Mouse (Mus musculus) right cerebral cortex, postnatal 4 days (tissue): ENCODE results near the gene Gm17027.
"Not testable (repeated sequence)": the region's sequence is repeated elsewhere in the genome, so short reads cannot be mapped to it uniquely, and the experiment has no call there.

ENCODE experiments used
- DNase-seq: peaks from one replicate; pipeline ENCODE4 v3.0.0-alpha.2; 2022

Gm17027 gene

GRCm38 (mm10) chr14:42162522-42162921, at the start of gene Gm17027:
Gm17027 (minus strand) TSS chr14:42162622.
- DNase-seq, result not testable (repeated sequence)

GRCm38 (mm10) chr14:42190691-42191090, 28.3 kb upstream of the Gm17027 start, which contains the start of gene Gm3573:
Gm3573 (minus strand) TSS chr14:42190791.
- DNase-seq, result not testable (repeated sequence)

- DNase-seq, result not testable (repeated sequence)
These were observed 21.5 kb upstream of the Gm17027 start for GRCm38 (mm10) chr14:42183936-42184335.

GRCm38 (mm10) chr14:42134571-42134970, 27.9 kb downstream of the Gm17027 start:
- DNase-seq, result peak; percentile 3

GRCm38 (mm10) chr14:42133806-42134205, 28.6 kb downstream of the Gm17027 start:
- not testable (repeated sequence) for DNase-seq

GRCm38 (mm10) chr14:42117269-42117668, 45.2 kb downstream of the Gm17027 start, which contains the start of gene Gm7951:
Gm7951 (minus strand) TSS chr14:42117369.
- DNase-seq, result not testable (repeated sequence)
